11 mouse cellular contexts compared by ENCODE assay signal in the genomic region with DNA sequence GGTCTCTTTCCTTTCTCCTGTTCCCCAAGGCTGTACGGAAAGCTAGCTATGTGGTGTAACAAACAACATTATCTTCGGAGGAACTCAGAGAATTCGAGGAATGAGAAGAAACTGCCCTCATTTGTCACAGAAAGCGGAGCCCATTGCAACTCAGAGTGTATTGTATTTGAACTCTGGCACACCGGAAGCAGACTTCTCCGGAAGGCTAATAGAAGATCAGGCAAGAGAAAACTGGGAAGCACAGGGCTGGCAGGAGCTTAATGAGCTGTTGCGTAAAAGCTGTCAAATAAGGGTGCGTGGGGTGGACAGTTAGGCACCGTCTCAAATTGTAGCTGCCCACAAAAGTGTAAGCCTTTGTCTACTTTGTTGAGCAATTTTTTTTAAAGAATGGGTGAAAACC. TPM values are rescaled to one million over a fixed set of nuclear protein-coding genes. Genes with fewer than 3 reads are reported as not detected.
DNase-seq lines count a peak whose midpoint lies in the region; ATAC-seq lines count a peak whose summit lies in the region.
"Had no signal": no experiment of that assay in that cellular context is flagged by ENCODE, and none has a peak within 500 bp of the region (broad histone marks: within the 10 kb centered on the region; RNA-seq: fewer than 3 reads in every experiment).

No protein-coding gene starts in this region.

- no peak overlapping the region for H3K9ac ChIP-seq in hindbrain, embryonic 11.5 days (ENCODE audit: low read depth, low read length)
- no peak overlapping the region for H3K9ac ChIP-seq in hindbrain, embryonic 13.5 days
- H3K9ac ChIP-seq in liver, embryonic 13.5 days: no peak overlapping the region
- H3K9ac ChIP-seq in forebrain, embryonic 12.5 days: no peak overlapping the region
- H3K9ac ChIP-seq: forebrain, postnatal 0 days; heart, embryonic 12.5 days; stomach, embryonic 15.5 days had no signal

- H3K27me3 ChIP-seq in hindbrain, embryonic 11.5 days (ENCODE audit: control insufficient read depth, insufficient read depth, low read length): no peaks in the 10 kb centered on the region
- H3K27me3 ChIP-seq in hindbrain, embryonic 13.5 days: no peaks in the 10 kb centered on the region
- H3K27me3 ChIP-seq in liver, embryonic 13.5 days: no peaks in the 10 kb centered on the region
- H3K27me3 ChIP-seq in forebrain, embryonic 12.5 days: peaks cover 51% of the 10 kb centered on the region
- H3K27me3 ChIP-seq: heart, embryonic 12.5 days; stomach, embryonic 15.5 days had no signal

- H3K36me3 ChIP-seq in hindbrain, embryonic 11.5 days (ENCODE audit: control insufficient read depth, insufficient read depth, low read length): no peaks in the 10 kb centered on the region
- H3K36me3 ChIP-seq in hindbrain, embryonic 13.5 days: no peaks in the 10 kb centered on the region
- no peaks in the 10 kb centered on the region for H3K36me3 ChIP-seq in liver, embryonic 13.5 days
- H3K36me3 ChIP-seq in forebrain, embryonic 12.5 days (replicated peaks): no peaks in the 10 kb centered on the region
- H3K36me3 ChIP-seq: heart, embryonic 12.5 days; stomach, embryonic 15.5 days had no signal

- ATAC-seq in hindbrain, embryonic 11.5 days (ENCODE audit: low FRiP score): no peak
- ATAC-seq in hindbrain, embryonic 13.5 days (ENCODE audit: low FRiP score): no peak
- ATAC-seq in granulocyte monocyte progenitor cell, adult 5-6 weeks (replicated peaks; ENCODE audit: poor library complexity, severe bottlenecking): peak; percentile 32; the same call in 1 of the 2 replicates
- no peak for ATAC-seq in liver, embryonic 13.5 days (ENCODE audit: low read depth)
- no peak for ATAC-seq in forebrain, embryonic 12.5 days (ENCODE audit: low FRiP score)
- ATAC-seq: forebrain, postnatal 0 days; intestine, embryonic 16.5 days had no signal

- H3K9me3 ChIP-seq in hindbrain, embryonic 11.5 days (ENCODE audit: control insufficient read depth, low read length): no peaks in the 10 kb centered on the region
- no peaks in the 10 kb centered on the region for H3K9me3 ChIP-seq in hindbrain, embryonic 13.5 days
- H3K9me3 ChIP-seq in liver, embryonic 13.5 days (replicated peaks): no peaks in the 10 kb centered on the region
- H3K9me3 ChIP-seq in forebrain, embryonic 12.5 days: no peaks in the 10 kb centered on the region
- H3K9me3 ChIP-seq: heart, embryonic 12.5 days; stomach, embryonic 15.5 days had no signal

- no peak for DNase-seq in hindbrain, embryonic 11.5 days (ENCODE audit: low spot score)
- DNase-seq in embryo, embryonic 10.5 days (ENCODE audit: low spot score): peak; percentile 54
- no peak for DNase-seq in liver, embryonic 13.5 days
- no peak for DNase-seq in thymus, postnatal 4 days
- DNase-seq: forebrain, postnatal 0 days had no signal

- H3K4me1 ChIP-seq in hindbrain, embryonic 11.5 days (replicated peaks; ENCODE audit: control insufficient read depth, insufficient read depth, low read length): peaks cover 7% of the 10 kb centered on the region; the same call in 1 of the 2 replicates
- H3K4me1 ChIP-seq in hindbrain, embryonic 13.5 days (replicated peaks): peaks cover 32% of the 10 kb centered on the region
- peaks cover 38% of the 10 kb centered on the region for H3K4me1 ChIP-seq in liver, embryonic 13.5 days (replicated peaks)
- H3K4me1 ChIP-seq in forebrain, embryonic 12.5 days: peaks cover 32% of the 10 kb centered on the region

- 58% methylated on average over 9 of the region's 9 CpGs for WGBS in hindbrain, embryonic 11.5 days
- WGBS in hindbrain, embryonic 13.5 days: 49% methylated on average over 9 of the region's 9 CpGs
- WGBS in liver, embryonic 13.5 days (ENCODE audit: insufficient replicate concordance): 35% methylated on average over 9 of the region's 9 CpGs
- 35% methylated on average over 9 of the region's 9 CpGs for WGBS in forebrain, embryonic 12.5 days

- no peak overlapping the region for H3K4me2 ChIP-seq in hindbrain, embryonic 11.5 days (replicated peaks; ENCODE audit: low read depth, low read length)
- no peak overlapping the region for H3K4me2 ChIP-seq in hindbrain, embryonic 13.5 days
- H3K4me2 ChIP-seq in liver, embryonic 13.5 days: no peak overlapping the region
- no peak overlapping the region for H3K4me2 ChIP-seq in forebrain, embryonic 12.5 days
- H3K4me2 ChIP-seq: heart, embryonic 12.5 days; stomach, embryonic 15.5 days had no signal

- no peak overlapping the region for H3K4me3 ChIP-seq in hindbrain, embryonic 11.5 days (ENCODE audit: low read depth, low read length)
- H3K4me3 ChIP-seq in hindbrain, embryonic 13.5 days: no peak overlapping the region
- H3K4me3 ChIP-seq in liver, embryonic 13.5 days (replicated peaks): no peak overlapping the region
- no peak overlapping the region for H3K4me3 ChIP-seq in forebrain, embryonic 12.5 days (replicated peaks)
- H3K4me3 ChIP-seq: heart, embryonic 12.5 days; stomach, embryonic 15.5 days had no signal

- peak overlapping the region; percentile 20; the same call in 1 of the 2 replicates for H3K27ac ChIP-seq in hindbrain, embryonic 11.5 days (ENCODE audit: low read depth, low read length)
- H3K27ac ChIP-seq in hindbrain, embryonic 13.5 days: no peak overlapping the region; the same call in 1 of the 2 replicates
- 0 out of 2 replicates have a peak overlapping the region, but pooled peaks have one; percentile 7 for H3K27ac ChIP-seq in liver, embryonic 13.5 days
- no peak overlapping the region for H3K27ac ChIP-seq in forebrain, embryonic 12.5 days
- H3K27ac ChIP-seq: stomach, embryonic 15.5 days had no signal

RNA-seq across cellular contexts. Expression of gene Rfx8, which starts 10.7 kb away (rescaled TPM):
- polyA plus RNA-seq in hindbrain, embryonic 11.5 days (2014; fragmentation: Nextera tagmentation; extraction: Ambion mirVana): 0.31 and 0.42 TPM in 2 replicates
- polyA plus RNA-seq in hindbrain, embryonic 13.5 days (2015; fragmentation: Nextera tagmentation; extraction: Ambion mirVana): 0.26 and 0.49 TPM in 2 replicates
- total RNA-seq in granulocyte monocyte progenitor cell, adult 5-6 weeks (2014; fragmentation: Nextera tagmentation): not detected in 2 replicates
- 0.86 TPM in 1 of 2 replicates, not detected in the other for total RNA-seq in granulocyte monocyte progenitor cell, adult 5-6 weeks (2017)
- 0.06 and 0.08 TPM in 2 replicates for polyA plus RNA-seq in liver, embryonic 13.5 days (2015; fragmentation: Nextera tagmentation; extraction: Ambion mirVana)
- polyA plus RNA-seq in forebrain, embryonic 12.5 days (2016; fragmentation: Nextera tagmentation; extraction: Ambion mirVana): not detected in 2 replicates

Comparison
In these comparisons a context has a peak if more than half of its experiments do, and no peak if none do; other contexts are left out.
1. H3K27ac ChIP-seq: peak in hindbrain, embryonic 11.5 days (single experiment) and liver, embryonic 13.5 days (single experiment); none in hindbrain, embryonic 13.5 days (single experiment) and forebrain, embryonic 12.5 days (single experiment).